Mouse (Mus musculus) cerebellum, adult 9-11 months (tissue): Measurements from ENCODE around the gene Cpvl.

Experiments
- DNase-seq: peaks from one replicate; pipeline ENCODE4 v3.0.0; 2022

The Cpvl gene

GRCm38 (mm10) chr6:53931605-53932004 lies 46.9 kb downstream of the Cpvl start:
- DNase-seq = no peak

GRCm38 (mm10) chr6:53929858-53930257 lies 48.6 kb downstream of the Cpvl start:
- no peak for DNase-seq

GRCm38 (mm10) chr6:53926197-53926596 lies 52.3 kb downstream of the Cpvl start:
- DNase-seq = no peak

- DNase-seq = no peak
Measured at GRCm38 (mm10) chr6:53925192-53925591, 53.3 kb downstream of the Cpvl start.

- no peak for DNase-seq
Measured at GRCm38 (mm10) chr6:53920041-53920440, 58.4 kb downstream of the Cpvl start.

- no peak for DNase-seq
Measured at GRCm38 (mm10) chr6:53917026-53917558, 61.4 kb downstream of the Cpvl start.

- no peak for DNase-seq
Measured at GRCm38 (mm10) chr6:53915347-53915746, 63.1 kb downstream of the Cpvl start.

GRCm38 (mm10) chr6:53913151-53913550 lies 65.3 kb downstream of the Cpvl start:
- no peak for DNase-seq

GRCm38 (mm10) chr6:53912112-53912782 lies 66.2 kb downstream of the Cpvl start:
- no peak for DNase-seq

- no peak for DNase-seq
Measured at GRCm38 (mm10) chr6:53909986-53910385, 68.5 kb downstream of the Cpvl start.

- DNase-seq = no peak
Measured at GRCm38 (mm10) chr6:53909446-53909845, 69.0 kb downstream of the Cpvl start.

- DNase-seq = no peak
Measured at GRCm38 (mm10) chr6:53906871-53907270, 71.6 kb downstream of the Cpvl start.

GRCm38 (mm10) chr6:53906051-53906462 lies 72.4 kb downstream of the Cpvl start:
- no peak for DNase-seq

- DNase-seq = no peak
Measured at GRCm38 (mm10) chr6:53905576-53905975, 72.9 kb downstream of the Cpvl start.

- DNase-seq = no peak
Measured at GRCm38 (mm10) chr6:53904703-53905395, 73.6 kb downstream of the Cpvl start.

GRCm38 (mm10) chr6:53904186-53904585 lies 74.3 kb downstream of the Cpvl start:
- no peak for DNase-seq

GRCm38 (mm10) chr6:53901741-53902140 lies 76.7 kb downstream of the Cpvl start:
- DNase-seq = no peak

GRCm38 (mm10) chr6:53897872-53898464 lies 80.5 kb downstream of the Cpvl start:
- DNase-seq = no peak

GRCm38 (mm10) chr6:53897126-53897525 lies 81.3 kb downstream of the Cpvl start:
- no peak for DNase-seq

- no peak for DNase-seq
Measured at GRCm38 (mm10) chr6:53893731-53894130, 84.7 kb downstream of the Cpvl start.

GRCm38 (mm10) chr6:53891109-53891508 lies 87.4 kb downstream of the Cpvl start:
- no peak for DNase-seq

- peak; percentile 34 for DNase-seq
Measured at GRCm38 (mm10) chr6:53884931-53885330, 93.5 kb downstream of the Cpvl start.

- no peak for DNase-seq
Measured at GRCm38 (mm10) chr6:53884496-53884895, 94.0 kb downstream of the Cpvl start.

GRCm38 (mm10) chr6:53883405-53883804 lies 95.1 kb downstream of the Cpvl start:
- DNase-seq = no peak
